Mouse (Mus musculus) thymus, postnatal 25 days (tissue): ENCODE measurements around the gene Arid2.
"Not testable (repeated sequence)": the region's sequence is repeated elsewhere in the genome, so short reads cannot be mapped to it uniquely, and the experiment has no call there.

Experiments
- DNase-seq: peaks from one replicate; pipeline ENCODE4 v3.0.0; 2022

Arid2 gene

DNA sequence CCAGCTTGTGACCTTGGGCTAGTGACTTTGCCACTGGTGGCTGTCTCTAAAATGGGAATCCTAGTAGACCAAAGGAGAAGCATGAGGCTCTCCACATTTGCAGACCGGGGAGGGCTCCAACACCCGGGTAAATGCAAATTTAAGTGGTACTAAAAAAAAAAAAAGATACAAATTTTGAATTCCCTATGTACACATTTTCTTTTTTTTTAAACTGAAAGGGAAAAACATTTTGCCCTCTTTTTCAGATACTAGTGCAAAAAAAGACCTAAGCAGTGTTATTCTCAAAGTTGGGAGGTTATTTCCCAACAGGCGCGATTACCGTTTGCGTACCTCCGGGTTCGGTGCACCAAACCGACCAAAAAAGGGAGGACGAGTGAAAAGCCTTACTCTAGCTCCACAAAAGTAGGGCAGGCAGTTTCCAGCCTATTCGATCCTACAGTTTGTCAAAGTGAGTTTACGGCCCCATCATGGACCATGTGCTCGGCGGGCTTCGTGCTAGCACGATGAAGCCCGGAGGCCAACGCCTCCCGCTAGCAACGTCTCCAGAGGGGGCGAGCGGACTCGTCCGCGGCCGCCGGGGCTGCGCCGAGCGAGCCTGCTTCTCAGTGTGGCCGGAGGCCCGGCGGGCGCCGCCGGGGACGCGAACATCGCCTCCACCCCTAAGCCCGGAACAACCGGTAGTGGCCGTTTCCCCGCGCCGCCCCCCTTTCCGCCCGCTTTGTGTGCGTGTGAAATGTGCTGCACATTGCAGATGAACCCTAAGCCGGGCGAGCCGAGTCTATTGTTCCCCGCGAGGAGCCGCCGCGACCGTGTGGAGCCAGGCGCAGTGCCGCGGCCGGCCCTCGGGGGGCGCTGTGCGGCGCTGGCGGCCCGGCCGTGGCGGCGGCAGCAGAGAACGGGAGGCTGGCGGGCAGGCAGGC is 1.0 kb upstream of the Arid2 start:
- peak; percentile 96 for DNase-seq

DNA sequence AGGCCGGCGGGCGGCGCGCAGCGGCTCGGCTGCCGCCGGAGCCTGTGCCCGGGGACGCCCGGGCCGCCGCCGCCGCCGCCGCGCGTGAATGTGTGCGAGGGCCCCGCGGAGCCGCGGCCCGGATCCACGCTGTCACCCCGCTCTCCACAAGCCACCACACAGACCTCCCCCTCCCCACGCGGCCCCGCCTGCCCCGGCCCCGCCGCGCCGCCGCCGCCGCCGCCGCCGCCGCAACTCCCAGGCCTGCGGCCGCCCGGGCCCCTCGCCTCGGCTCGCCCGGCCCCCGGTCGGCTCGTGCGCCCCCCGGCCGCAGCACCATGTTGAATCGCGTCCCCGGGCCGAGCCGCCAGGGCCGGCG is 404 bp upstream of the Arid2 start:
- DNase-seq = no peak

DNA sequence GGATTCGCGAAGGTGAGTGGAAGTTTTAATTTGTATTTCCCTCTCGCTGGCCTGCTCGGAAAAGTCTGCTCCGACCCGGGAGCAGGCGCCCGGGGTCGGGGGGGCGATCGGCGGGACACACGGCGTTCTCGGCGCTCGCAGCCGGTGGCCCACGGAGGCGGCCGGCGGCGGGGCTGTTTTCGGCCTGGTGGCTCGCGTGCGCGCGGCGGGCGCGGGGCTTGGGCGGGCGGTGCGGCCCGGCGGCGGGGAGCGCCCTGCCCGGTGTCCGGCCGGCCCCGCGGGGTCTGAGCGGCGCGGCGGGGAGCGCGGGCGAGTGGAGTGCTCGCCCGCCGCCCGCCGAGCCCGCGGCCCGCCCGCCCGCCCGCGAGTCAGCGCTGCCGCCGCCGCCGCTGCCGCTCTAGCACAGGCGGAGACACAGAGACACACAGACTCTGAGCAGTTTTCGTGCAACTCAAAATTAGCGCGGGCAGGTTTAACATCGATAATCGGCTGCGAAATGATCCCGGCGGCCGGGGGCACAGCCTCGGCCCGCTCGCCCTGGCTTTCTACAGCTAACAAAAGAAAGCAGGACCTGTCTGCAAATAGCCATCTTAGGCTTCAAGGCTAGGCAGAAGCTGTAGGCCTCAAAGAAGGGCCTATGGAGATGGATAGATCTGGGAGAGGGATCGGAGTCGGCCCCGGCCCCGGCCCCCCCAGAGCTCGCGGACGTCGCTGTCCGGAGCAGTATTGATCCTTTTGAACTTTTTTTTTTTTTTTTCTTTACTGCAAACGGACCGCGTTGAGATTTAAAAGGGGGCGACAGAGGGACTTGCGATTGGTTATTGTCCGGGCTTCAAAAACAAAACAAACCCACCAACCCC is 888 bp downstream of the Arid2 start:
- DNase-seq = peak; percentile 75

DNA sequence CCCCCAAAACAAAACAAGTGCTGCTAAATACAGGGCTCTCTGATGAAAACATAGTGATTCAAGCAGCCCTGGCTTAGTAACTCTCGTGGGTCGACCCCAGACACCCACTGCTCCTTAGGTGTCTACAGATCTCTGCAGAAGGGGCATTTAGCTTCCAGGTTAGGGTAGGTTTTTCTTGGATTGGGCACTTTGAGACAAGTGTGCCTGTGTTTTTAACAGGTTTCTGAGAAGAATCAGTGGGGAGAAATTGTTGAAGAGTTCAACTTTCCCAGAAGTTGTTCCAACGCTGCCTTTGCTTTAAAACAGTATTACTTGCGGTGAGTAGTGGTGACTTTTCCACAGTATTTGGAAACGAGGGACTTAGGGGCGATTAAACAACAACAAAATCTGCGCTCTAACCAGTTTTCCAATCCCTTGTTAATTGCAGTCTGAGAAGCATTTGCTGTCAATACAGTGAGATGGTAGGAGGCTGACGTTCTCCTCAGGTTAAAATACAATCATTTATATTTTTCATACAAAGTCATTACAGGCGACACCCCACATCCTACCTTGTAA is 1.6 kb downstream of the Arid2 start:
- DNase-seq = peak; percentile 43

DNA sequence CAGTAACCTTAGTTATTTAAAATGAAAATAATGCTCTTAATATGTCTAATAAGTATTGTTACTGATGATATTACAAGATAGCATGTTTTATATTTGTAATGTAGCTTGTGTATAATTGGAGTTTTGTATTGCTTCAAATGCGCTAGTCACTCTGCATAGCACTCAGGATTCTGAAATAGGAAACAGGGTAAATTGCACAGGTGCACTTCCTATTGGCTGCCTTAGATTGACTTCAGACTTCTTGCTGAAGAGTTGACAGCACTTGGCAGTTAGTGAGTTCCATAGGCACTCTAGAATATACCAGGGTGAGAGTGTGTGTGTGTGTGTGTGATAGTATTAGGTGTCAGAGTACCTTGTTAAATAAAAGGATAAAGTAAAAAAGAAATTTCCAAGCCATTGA is 2.7 kb downstream of the Arid2 start:
- no peak for DNase-seq

DNA sequence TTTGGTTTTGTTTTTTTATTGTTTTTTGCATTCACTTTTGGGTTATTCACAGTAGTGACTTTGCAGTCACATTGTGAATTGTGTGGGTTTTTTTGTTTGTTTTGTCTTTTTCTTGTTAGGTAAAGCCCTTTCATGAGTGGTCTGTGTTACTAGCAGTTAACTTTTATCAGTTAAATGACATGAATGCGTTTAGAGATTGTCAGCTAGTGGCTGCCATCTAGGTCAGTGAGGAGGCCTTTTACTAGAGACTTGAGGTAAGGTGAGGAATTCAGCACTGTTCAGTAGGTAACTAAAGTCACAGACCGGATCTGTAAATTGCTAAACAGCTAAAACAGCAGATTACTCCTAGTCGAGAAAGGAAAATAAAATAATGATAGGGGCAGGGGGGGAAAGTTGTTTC is 6.1 kb downstream of the Arid2 start:
- DNase-seq = no peak

DNA sequence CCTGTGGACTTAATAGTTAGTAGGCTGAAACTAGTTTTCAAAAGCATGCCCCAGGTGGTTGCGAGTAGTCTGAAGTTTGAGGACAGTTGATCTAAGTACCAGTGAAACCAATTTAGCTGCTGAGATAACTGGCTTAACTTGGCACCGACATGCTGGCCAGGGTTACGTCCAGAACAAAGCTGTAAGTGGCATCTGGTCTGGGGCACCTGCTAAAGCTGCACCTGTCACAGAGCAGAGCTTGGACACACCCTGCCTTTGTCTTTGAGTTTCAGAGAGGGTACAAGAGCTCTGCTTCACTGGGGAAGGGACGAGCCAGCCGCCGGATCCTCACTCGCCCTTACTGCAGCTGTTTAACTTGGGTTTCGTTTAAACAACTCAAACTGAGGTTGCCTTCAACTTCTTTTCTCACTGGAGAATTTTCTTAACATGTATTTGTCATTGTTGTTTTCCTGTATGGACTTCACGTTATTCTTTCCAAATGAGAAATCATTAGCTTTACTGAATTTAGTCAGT is 9.8 kb downstream of the Arid2 start:
- peak; percentile 45 for DNase-seq

DNA sequence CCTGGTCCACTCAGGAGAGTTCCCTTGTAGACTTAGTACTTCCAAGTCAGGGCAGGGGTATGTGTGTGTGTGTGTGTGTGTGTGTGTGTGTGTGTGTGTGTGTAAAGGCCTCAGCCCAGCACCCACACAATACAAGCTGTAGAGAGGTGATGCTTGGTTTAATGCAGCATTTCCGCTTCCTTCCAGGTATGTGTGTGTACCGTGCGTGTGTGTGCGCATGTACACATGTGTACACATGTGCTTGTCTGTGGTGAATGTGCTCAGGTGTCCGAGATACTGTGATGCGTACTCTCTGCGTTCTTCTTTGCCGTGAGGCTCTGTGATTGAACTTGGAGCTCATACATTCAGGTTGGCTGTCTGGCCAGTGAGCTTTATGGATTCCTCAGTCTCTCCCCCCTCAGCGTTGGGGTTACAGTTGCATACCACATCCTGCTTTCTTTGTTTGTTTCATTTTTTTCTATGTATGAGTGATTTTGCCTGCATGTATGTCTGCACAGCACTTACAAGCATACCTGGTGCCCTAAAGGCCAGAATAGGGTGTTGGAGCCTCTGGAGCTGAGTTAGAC is 10.4 kb downstream of the Arid2 start:
- DNase-seq = peak; percentile 70

DNA sequence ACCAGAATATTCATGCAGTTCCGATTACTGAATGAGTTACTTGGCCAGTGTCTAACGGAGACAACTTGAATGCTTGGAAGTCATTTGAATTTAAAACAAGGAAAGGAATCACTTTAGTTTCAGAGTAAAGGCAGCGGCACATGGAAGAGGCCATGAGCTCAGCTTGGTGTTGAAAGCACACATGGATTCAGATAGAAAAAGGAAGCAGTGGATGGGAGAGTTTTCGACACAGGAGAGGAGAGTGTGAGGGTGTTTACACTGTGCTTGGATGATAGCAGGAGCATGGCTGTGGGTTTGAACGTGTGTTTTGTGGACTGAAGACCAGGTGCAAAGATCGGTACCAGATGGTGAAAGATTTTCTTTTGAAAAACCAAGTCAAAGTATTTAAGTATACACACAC is 22.0 kb downstream of the Arid2 start:
- DNase-seq = no peak

DNA sequence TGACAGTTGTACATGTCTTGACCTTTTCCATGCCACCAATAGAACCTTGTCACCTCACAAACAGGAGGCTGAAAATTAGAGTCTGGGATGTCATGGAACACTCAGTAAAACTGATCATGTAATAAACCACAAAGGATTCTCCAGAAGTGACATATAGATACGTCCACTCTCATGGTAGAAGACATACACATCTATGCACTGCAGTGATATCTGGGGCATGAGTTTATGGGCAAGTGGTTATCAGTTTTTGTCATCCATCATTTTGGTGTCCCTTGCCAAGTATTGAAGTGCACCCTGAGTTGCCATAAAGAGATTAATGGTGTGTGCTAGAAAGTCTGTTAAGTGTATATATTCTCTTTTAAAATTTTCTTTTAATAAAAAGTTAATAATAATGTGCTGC is 25.6 kb downstream of the Arid2 start:
- DNase-seq = no peak

DNA sequence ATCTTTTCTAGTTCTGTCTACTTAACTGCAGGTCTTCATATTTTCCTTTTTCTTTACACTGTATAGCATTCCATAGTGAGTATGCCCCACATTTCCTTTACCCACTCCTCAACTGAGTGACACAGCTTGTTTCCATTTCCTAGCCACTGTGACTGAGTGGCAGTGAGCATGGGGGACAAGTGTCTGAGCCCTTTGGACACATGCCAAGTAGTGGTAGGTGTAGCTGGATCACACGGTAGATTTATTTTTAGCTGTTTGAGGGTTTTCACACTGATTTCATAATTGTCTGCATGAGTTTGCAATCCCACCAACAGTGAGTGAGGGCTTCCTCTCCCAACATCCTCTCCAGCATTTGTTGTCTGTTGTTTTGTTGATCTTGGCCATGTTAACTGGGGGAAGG is 28.3 kb downstream of the Arid2 start:
- DNase-seq = no peak

DNA sequence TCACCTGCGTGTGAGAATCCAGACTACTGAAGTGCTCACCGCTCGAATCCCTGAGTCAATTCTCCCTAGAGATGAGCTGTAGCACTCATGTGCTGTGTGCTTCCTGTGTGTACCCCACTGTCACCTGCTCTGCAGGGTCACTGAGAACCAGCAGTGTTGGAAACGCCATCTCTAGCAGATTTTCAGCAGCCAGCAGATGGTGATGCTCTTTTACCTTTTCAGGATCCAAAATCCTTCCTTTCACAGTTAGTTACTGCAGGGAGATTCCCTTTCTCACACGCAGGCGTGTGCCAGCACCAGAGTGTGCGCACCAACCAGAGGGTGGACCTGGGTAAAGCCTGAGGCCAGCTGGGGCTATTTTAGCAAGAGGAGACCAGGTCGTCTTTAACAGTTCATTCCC is 32.0 kb downstream of the Arid2 start:
- DNase-seq = peak; percentile 40

DNA sequence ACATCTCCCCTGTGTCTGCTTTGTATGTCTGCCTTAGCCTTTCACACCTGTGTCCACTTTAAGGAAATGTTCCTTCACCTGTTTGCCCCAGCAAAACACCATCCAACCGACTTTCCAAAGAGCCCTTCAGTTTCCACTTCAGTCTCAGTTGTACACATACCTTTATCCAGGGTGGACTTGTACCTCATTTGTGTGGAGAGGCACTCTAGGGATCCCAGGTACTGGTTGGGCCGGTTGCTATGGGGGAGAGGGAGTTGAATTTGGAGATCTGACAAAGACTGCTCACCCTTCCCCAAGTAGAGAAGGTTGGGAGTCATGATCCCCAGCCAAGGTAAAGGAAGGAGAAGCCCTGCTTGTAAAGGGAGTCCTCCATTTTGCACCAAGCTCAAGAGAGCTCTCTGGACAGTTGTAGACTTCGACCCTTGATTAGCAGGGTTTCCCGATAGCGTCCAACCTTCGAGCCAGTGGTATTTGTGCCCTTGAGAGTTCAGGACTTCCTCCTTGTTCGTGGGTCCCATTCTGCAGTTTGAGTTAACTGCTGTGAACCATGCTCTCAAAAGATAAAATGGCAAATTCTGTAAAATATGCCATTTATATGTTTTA is 38.5 kb downstream of the Arid2 start:
- DNase-seq = no peak

DNA sequence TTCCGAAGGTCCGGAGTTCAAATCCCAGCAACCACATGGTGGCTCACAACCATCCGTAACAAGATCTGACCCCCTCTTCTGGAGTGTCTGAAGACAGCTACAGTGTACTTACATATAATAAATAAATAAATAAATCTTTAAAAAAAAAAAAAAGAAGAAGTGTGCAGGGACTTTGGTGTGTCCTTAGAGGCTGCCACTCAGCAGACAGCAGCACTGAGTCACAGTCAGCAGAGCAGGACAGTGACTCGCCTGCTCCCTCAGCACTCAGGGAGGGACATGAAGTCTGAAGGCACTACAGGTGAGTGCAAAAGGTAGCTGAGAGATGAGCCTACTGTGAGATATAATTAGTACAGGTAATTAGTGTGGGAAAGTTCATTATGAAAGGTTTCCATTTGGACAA is 41.4 kb downstream of the Arid2 start:
- not testable (repeated sequence) for DNase-seq

DNA sequence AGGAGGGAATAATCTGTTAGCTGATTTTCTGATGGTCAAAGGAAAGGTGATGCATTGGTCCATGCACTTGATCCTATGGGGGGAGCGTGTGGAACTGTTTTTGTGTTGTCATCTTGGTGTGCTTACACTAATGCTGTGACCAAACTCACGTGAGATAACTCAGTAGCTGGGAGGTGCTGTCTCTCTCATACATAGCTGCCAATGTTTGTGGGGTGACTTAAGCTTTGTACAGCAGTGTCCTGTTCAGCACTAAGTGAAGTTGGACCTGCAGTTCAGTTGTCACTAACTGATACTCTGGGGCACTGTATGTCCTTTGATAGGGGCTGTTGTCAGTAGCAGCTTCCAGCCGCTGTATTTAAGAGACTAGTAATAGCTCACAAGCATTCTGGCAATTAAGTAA is 43.2 kb downstream of the Arid2 start:
- no peak for DNase-seq

DNA sequence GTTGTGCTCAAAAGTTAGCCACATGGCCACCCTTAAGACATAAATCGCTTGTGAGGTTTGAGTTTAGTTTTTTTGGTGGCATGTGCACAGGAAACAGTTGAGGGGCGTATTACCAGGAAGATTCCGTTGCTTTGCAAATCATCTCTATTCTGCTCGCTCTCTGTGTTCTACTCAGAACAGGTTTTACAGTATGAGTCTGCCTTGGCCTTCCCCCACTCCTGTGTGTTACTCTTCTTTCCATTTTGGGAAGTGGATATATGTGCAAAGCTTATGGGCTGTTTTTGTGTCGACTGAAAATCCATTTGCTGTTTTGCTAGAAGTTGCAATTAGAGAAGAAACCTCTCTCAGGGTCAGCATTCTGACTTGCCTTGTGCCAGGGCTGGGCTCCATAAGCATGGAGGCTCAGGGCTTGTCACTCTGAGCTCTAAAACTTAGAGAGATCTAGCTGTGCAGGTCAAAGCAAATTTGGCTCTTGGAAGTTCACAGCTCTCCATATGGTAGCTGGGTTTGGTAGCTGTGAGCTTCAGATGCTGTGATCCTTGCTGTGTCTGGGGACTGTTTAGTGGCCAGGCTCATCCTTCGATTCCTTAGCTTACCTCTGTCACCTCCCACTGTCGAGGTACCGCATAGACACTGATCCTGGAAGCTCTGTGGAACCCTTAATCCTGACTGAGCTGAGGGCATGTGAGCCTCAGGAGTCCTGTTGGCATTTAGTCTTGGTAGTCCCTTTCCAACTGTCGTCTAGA is 45.3 kb downstream of the Arid2 start:
- no peak for DNase-seq

DNA sequence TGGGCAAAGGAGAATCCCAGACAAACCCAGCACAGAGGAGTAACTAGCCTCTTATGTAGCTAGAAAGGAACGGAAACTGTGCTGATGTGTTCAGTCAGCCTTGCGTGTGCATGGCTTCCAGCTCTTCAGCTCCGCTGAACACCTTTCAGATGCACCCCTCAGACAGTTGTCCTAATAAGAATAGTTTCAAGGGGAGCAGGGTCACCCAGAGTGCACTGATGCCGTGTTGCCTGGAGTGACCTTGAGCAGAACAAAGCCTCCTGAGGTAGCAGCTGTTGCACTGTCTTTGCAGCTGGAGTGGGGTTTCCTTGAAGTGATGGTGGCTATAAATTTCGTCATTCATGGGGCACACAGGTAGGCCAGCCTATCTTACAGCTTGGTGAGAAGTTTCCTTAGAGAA is 46.0 kb downstream of the Arid2 start:
- DNase-seq = no peak

DNA sequence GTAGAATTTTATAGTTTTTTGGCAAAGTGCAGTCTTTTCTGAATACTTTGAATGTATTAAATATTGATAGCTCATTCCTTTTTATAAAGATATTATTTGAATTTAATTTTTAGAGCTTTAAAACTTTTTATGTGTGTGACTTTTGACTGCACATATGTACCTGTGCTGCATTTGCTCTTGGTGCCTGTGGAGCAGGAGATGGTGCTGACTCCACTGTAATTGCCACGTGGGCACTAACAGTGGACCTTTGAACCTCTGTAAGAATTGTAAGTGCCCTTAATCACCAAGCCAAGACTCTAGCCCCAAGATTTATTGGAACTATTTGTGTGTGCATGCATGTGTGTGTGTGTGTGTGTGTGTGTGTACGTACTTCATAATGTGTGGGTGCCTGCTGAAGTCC is 53.6 kb downstream of the Arid2 start:
- no peak for DNase-seq

DNA sequence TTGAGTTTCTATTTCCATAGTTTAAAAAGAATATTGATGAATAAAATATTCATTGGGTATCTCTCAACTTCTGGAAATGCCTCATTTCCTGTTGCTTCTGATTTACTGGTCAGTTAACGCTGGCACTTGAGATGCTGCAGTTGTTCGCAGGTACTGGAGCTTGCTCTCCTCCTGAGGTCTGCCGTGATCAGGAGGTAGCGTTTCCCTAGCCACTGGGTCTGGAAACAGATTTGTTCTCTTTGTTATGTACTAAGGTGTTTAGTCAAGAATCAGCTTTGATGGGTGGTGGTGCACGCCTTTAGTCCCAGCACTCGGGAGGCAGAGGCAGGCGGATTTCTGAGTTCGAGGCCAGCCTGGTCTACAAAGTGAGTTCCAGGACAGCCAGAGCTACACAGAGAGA is 54.8 kb downstream of the Arid2 start:
- no peak for DNase-seq

DNA sequence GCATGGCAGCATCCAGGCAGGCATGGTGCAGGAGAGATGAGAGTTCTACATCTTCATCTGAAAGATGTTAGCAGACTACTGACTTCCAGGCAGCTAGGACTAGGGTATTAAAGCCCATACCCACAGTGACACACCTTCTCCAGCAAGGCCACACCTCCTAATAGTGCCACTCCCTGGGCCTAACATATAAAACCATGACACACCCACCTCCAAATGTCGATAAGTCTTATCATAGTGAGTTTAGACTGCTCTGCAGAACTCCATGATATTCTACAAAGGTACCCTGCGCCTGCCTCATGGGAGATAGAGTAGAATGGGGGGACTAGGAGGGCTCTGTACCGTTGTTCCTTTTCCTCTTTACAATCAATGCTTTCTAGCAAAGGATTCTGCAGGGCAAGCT is 55.6 kb downstream of the Arid2 start:
- no peak for DNase-seq

DNA sequence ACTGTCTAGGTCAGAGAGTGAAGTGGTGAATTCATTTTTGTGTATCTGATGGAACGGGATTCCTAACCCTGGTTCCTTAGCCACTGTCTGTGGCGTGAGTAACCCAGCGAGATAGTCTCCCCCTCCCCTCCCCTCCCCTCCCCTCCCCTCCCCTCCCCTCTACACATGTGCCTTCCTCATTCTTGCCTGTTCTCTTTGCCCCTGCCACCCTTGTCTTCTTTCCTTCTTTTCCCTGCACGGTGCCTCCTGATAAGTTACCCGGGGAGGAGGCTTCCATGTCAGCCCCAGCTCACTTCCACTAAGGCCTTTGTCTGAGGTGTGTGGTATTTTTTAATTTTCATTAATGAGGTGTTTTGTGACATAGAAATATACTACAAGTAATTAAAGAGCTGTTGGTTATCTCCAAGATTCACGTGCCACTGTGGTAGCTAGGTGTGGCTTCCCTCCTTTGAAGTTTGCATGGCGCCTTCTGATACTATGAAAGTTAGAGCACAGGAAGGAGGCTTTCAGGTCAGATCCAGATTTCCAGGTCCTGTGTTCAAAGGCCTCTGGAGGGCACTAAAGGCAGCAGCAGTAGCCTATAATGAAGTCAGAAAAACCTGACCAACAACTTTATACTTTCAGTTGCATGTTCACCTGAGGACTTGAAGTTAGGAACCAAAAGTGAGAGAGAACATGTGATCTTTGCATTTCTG is 57.4 kb downstream of the Arid2 start:
- no peak for DNase-seq
